Mouse (Mus musculus) stomach, embryonic 15.5 days (tissue): Measurements from ENCODE around the gene Gm49369. TPM values are rescaled to one million over a fixed set of nuclear protein-coding genes. Genes with fewer than 3 reads are reported as not detected.
A peak's percentile ranks its signal among the peaks of the same experiment; 100 is the strongest.

Source experiments
- ATAC-seq: fragments of 200-750 bp; cut with Nextera tagmentation; 2 replicates; pipeline ENCODE4 v1.8.0; 2017; ENCODE audit warnings: low read depth, moderate number of reproducible peaks, moderate TSS enrichment; ENCODE audit not compliant: insufficient read depth, low FRiP score
- H3K27ac ChIP-seq: fragments of 300-500 bp; sonication (generic); 2 replicates; pipeline ENCODE4 v1.5.1; 2015; ENCODE audit warnings: mild to moderate bottlenecking, inconsistent platforms
- H3K27me3 ChIP-seq: fragments of 300-500 bp; sonication (generic); replicated peaks from 2 replicates; pipeline ENCODE4 v1.6.1; 2015; ENCODE audit warnings: inconsistent platforms
- H3K36me3 ChIP-seq: fragments of 300-500 bp; sonication (generic); 2 replicates; pipeline ENCODE4 v1.6.1; 2015; ENCODE audit warnings: inconsistent platforms
- H3K4me1 ChIP-seq: fragments of 300-500 bp; sonication (generic); 2 replicates; pipeline ENCODE4 v1.6.1; 2015; ENCODE audit warnings: inconsistent platforms
- H3K4me2 ChIP-seq: fragments of 300-500 bp; sonication (generic); 2 replicates; pipeline ENCODE4 v1.6.1; 2015; ENCODE audit warnings: mild to moderate bottlenecking, inconsistent platforms
- H3K4me3 ChIP-seq: fragments of 300-500 bp; sonication (generic); replicated peaks from 2 replicates; pipeline ENCODE4 v1.5.1; 2015; ENCODE audit warnings: inconsistent platforms
- H3K9ac ChIP-seq: fragments of 300-500 bp; sonication (generic); 2 replicates; pipeline ENCODE4 v1.6.1; 2015; ENCODE audit warnings: inconsistent platforms
- H3K9me3 ChIP-seq: fragments of 300-500 bp; sonication (generic); 2 replicates; pipeline ENCODE4 v1.6.1; 2016; ENCODE audit warnings: inconsistent platforms
- WGBS: fragments of 180-500 bp; shearing (Covaris S2); methylation state at CpG from one replicate; pipeline ENCODE4 v1.1.7; 2015; 5-methylcytosine and 5-hydroxymethylcytosine counted together
- polyA plus RNA-seq: library from polyadenylated mRNA; unstranded; fragments of >200 nt; fragmentation: Nextera tagmentation; extraction: Ambion mirVana; gene quantifications from 2 replicates; pipeline ENCODE4 v1.2.1, GENCODE M21; 2015

Gm49369 gene
- polyA plus RNA-seq, 1 experiment from 2014 or later, result 0.58 TPM

DNA sequence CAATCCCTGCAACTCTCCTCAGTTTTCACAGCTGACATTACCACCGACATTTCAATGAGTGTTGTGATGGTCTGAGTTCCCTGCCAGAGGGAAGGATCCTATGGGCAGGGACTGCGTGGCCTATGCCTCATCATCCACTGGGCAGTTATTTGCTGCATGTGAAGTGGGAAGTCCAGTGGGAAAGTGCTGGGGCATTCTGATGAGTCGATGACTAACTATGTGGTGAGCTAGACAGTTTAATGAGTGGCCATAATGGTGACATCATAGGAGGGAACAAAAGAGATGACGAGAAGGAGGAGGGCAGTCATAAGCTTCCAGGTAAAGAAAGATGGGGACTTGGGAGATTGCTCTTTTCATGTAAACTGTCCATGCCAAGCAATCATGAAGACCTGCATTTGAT is 19.4 kb downstream of the Gm49369 start:
- H3K27me3 ChIP-seq, result no peaks in the 10 kb centered on the region
- no peaks in the 10 kb centered on the region for H3K9me3 ChIP-seq
- H3K27ac ChIP-seq, result no peak overlapping the region
- H3K4me2 ChIP-seq, result no peak overlapping the region
- 72% methylated on average over 4 of the region's 4 CpGs for WGBS
- no peaks in the 10 kb centered on the region for H3K4me1 ChIP-seq
- H3K36me3 ChIP-seq, result no peaks in the 10 kb centered on the region
- H3K9ac ChIP-seq, result no peak overlapping the region
- no peak overlapping the region for H3K4me3 ChIP-seq
- no peak for ATAC-seq

DNA sequence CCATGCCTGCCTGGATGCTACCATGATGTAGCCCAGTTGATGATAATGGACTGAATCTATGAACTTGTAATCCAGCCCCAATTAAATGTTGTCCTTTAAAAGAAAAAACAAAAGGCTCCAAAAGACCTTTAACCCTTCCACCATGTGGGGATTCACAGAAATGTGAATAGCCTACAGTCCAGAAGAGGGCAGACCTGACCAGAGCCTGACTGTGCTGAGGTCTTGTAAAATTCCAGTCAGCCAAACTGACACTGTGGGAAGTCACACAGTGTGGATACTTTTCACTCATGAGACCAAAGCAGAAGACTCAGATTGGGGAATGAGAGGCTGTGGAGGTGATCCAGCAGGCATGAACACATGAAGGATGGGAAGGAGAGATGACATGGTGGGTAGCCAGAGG is 21.7 kb downstream of the Gm49369 start:
- no peaks in the 10 kb centered on the region for H3K9me3 ChIP-seq
- H3K4me2 ChIP-seq, result no peak overlapping the region
- no peaks in the 10 kb centered on the region for H3K36me3 ChIP-seq
- no peaks in the 10 kb centered on the region for H3K4me1 ChIP-seq
- H3K4me3 ChIP-seq, result no peak overlapping the region
- H3K27me3 ChIP-seq, result no peaks in the 10 kb centered on the region
- H3K27ac ChIP-seq, result no peak overlapping the region
- no peak overlapping the region for H3K9ac ChIP-seq
- ATAC-seq, result no peak

DNA sequence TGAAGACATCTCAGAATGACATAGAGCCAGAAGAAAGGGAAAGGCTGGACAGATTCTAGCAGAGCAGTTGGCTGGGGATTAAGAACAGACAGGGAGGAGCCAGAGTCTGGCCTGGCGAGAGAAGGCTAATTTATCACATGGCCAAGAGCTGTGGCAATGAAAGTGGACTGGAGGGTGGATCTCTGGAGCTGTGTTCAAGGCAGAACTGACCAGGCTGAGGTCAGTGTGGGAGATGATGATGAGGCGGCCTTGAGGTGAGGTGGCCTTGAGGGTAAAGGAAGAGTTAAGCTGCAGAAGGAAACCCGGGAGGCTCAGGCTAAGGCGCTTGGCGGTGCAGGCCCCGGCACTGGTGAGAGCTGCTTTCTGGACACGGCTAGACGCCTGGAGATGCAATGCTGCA is 23.3 kb downstream of the Gm49369 start:
- 62% methylated on average over 8 of the region's 8 CpGs for WGBS

DNA sequence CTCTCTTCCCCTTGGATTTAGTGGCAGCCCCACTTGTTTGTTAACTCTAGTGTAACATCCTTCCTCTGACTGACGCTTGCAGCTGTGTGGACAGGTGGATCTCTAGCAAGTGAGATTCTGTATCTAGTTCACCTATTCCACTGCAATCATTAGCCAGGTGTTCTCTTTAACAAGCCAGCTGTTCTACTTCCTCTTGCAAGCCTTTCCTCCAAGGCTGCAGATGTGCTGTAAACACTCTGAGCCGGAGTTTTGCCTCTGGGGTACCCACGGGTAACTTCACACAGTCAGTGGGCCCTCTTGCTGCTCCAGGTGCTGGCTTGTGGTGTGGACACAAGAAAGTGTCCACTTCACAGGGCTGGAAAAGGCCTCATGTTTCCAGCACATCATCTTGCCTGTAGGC is 24.9 kb downstream of the Gm49369 start:
- Histone ChIP-seq H3K4me3 (no peak overlapping the region), H3K4me2 (no peak overlapping the region), H3K9ac (no peak overlapping the region), H3K27me3 (no peaks in the 10 kb centered on the region), H3K4me1 (peaks cover 2% of the 10 kb centered on the region; the same call in 1 of the 2 replicates), H3K36me3 (no peaks in the 10 kb centered on the region), H3K9me3 (no peaks in the 10 kb centered on the region), H3K27ac (no peak overlapping the region)
- ATAC-seq, result no peak
- 56% methylated on average over 3 of the region's 3 CpGs for WGBS

More for the DNA sequence above, 23.3 kb downstream of the Gm49369 start:
- Histone ChIP-seq H3K4me1 (0 out of 2 replicates have a peak, but pooled peaks cover 2% of the 10 kb centered on the region), H3K4me2 (no peak overlapping the region), H3K9me3 (no peaks in the 10 kb centered on the region), H3K27ac (no peak overlapping the region), H3K4me3 (no peak overlapping the region), H3K9ac (no peak overlapping the region), H3K36me3 (no peaks in the 10 kb centered on the region), H3K27me3 (no peaks in the 10 kb centered on the region)
- no peak for ATAC-seq

DNA sequence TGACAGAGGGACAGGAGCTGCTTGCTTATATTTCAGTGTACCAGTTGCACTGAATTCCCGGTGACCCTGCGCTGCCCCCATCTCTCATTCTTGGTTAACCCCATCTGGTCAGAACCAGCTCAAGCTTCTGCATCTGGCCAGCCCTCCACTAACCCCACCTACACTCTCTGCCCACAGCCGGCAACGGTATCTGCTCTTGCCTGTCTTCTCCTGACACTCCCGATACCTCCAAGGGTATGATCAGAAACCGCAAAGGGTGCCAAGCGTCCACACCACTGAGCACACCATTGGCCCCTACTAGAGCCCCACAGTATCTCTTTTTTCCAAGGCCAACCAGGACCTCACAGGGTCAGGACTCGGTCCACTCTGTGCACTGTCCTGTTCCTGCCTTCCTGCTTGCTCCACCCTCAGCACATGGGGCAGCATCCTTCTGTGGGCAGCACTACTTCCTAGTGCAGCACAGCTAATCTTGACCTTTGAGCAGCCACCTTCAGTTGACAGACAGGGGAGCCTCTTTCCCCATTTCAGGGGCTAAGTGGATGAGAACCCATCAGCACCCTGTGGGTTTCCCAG is 27.7 kb downstream of the Gm49369 start:
- Histone ChIP-seq H3K4me1 (peaks cover 2% of the 10 kb centered on the region; the same call in 1 of the 2 replicates), H3K27me3 (no peaks in the 10 kb centered on the region), H3K4me2 (no peak overlapping the region), H3K36me3 (no peaks in the 10 kb centered on the region), H3K27ac (no peak overlapping the region), H3K9me3 (no peaks in the 10 kb centered on the region), H3K4me3 (no peak overlapping the region), H3K9ac (no peak overlapping the region)
- ATAC-seq, result peak; percentile 67
- WGBS, result 53% methylated on average over 8 of the region's 8 CpGs

DNA sequence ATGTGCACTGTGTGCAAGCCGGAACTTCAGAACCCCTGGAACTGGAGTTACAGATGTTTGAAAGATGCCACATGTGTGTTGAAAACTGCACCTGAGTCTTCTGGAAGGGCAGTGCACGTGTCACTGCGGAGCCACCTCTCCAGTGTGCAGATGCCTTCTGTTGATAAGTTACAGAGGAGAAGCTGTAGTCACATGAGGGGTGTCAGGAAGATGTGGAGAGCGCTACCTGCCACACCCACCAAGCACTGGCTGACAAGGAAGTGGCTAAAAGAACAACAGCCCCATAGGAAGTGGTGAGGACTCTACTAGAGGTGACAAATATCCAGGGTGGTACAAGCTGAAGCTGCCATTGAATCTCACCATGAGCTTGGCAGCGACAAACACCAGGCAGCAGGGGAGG is 28.6 kb downstream of the Gm49369 start:
- Histone ChIP-seq H3K27me3 (no peaks in the 10 kb centered on the region), H3K27ac (no peak overlapping the region), H3K9ac (no peak overlapping the region), H3K36me3 (no peaks in the 10 kb centered on the region), H3K4me2 (no peak overlapping the region), H3K4me1 (peaks cover 7% of the 10 kb centered on the region; the same call in 1 of the 2 replicates), H3K4me3 (no peak overlapping the region), H3K9me3 (no peaks in the 10 kb centered on the region)
- ATAC-seq, result peak; percentile 80; the same call in 1 of the 2 replicates
- whole genome bisulfite sequencing, result 66% methylated on average over 5 of the region's 5 CpGs

DNA sequence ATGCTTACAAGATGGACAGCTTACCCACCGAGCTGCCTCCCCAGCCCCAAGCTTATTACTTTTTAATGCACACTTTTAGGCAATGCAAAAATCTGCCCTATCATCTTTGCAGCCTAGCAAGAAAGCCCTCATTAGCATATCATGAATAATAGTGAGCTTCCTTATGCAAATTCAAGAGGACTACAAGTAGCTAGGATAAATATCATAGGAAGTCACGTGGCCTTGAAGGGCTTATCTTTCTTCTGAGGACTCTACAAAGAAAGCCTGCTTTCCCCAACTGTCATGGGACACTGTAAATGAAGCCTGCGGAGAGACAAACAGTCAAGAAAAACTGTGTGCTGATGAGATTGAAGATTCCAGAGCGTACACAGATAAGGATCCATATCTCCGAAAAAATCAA is 30.9 kb downstream of the Gm49369 start:
- Histone ChIP-seq H3K36me3 (no peaks in the 10 kb centered on the region), H3K27me3 (no peaks in the 10 kb centered on the region), H3K9me3 (no peaks in the 10 kb centered on the region), H3K4me2 (no peak overlapping the region), H3K4me1 (peaks cover 7% of the 10 kb centered on the region; the same call in 1 of the 2 replicates), H3K27ac (no peak overlapping the region), H3K4me3 (no peak overlapping the region), H3K9ac (no peak overlapping the region)
- ATAC-seq, result no peak
- WGBS, result 54% methylated on average over 5 of the region's 5 CpGs

DNA sequence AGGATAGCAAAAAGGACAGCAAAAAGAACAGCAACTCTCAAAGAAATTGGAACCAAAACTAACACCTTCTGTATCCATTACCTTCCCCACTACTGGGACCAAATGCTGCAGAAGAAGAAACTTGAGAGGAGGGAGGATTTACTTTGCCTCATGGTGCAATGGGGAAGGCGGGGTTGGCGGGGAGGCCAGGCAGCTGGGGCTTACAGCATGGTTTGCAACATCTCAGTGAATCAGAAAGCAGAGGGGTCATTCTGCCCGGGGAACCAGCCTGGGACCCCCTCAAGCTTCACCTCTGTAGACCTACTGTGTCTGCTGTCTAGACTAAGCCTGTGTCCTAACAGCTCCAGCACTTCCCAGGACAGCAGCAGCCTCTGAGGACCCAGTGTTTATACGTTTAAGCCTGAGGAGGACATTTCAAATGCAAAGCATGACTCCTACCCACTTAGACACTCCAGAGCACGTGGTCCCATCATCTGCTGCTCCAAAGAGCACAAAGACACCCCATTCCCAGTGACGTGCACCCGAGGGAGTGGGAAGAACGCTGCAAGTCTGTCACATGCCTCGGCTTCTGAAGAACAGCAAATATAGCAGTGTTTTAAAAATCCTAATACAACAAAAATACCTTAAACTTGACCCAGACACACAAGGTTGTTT is 33.0 kb downstream of the Gm49369 start:
- 28% methylated on average over 9 of the region's 9 CpGs for WGBS
- H3K4me3 ChIP-seq, result no peak overlapping the region
- ATAC-seq, result no peak

DNA sequence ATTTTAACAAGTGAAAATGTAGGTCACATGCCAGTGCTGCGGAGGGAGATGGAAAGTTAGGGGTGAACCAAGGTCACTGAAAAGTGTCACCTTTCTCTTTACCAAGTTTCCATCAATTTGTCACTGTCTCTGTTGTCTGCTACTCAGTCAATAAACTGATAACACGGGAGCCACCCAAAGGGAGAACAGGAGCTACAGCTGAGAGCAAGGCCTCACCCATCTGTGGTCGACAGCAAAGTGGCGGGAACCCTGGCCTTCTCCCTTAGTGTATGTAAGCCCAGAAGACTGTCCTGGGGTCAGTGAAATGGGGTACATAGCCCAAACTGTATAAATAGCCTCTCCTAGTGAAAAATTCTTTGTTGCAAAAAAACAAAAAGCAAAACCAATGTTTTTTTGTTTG is 34.9 kb downstream of the Gm49369 start:
- 47% methylated on average over 4 of the region's 4 CpGs for WGBS
- no peaks in the 10 kb centered on the region for H3K27me3 ChIP-seq
- H3K27ac ChIP-seq, result no peak overlapping the region
- no peak overlapping the region for H3K4me2 ChIP-seq
- no peak for ATAC-seq
- H3K9ac ChIP-seq, result no peak overlapping the region
- H3K36me3 ChIP-seq, result no peaks in the 10 kb centered on the region
- no peak overlapping the region for H3K4me3 ChIP-seq
- no peaks in the 10 kb centered on the region for H3K9me3 ChIP-seq
- peaks cover 4% of the 10 kb centered on the region; the same call in 1 of the 2 replicates for H3K4me1 ChIP-seq

More for the DNA sequence above, 33.0 kb downstream of the Gm49369 start:
- Histone ChIP-seq H3K4me1 (peaks cover 4% of the 10 kb centered on the region; the same call in 1 of the 2 replicates), H3K9me3 (no peaks in the 10 kb centered on the region), H3K27me3 (no peaks in the 10 kb centered on the region), H3K9ac (no peak overlapping the region), H3K4me2 (0 out of 2 replicates have a peak overlapping the region, but pooled peaks have one; percentile 13), H3K36me3 (no peaks in the 10 kb centered on the region), H3K27ac (peak overlapping the region; percentile 31; the same call in 1 of the 2 replicates)

DNA sequence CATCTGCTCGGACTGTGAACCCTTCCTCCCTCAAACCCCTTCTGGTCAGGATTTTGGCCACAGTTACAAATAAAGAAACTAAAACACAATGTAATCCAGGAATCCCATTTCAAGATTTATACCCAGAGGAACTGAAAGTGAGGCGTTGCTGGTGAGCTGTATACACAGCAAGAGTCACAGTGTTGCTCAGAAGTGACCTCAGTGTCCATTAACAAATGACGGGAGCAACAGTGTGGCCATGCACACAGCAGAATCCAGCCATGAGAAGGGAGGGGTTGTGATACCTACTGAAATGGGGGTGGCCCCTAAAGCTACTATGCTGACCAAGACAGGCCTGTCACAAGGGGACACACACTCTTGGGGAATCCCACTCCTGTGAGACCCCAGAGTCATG is 40.2 kb downstream of the Gm49369 start:
- Histone ChIP-seq H3K36me3 (no peaks in the 10 kb centered on the region), H3K9me3 (no peaks in the 10 kb centered on the region), H3K4me2 (no peak overlapping the region), H3K4me1 (peaks cover 6% of the 10 kb centered on the region; the same call in 1 of the 2 replicates), H3K9ac (no peak overlapping the region), H3K4me3 (no peak overlapping the region), H3K27me3 (no peaks in the 10 kb centered on the region), H3K27ac (peak overlapping the region; percentile 65)
- WGBS, result 49% methylated on average over 3 of the region's 3 CpGs
- ATAC-seq, result peak; percentile 24; the same call in 1 of the 2 replicates

DNA sequence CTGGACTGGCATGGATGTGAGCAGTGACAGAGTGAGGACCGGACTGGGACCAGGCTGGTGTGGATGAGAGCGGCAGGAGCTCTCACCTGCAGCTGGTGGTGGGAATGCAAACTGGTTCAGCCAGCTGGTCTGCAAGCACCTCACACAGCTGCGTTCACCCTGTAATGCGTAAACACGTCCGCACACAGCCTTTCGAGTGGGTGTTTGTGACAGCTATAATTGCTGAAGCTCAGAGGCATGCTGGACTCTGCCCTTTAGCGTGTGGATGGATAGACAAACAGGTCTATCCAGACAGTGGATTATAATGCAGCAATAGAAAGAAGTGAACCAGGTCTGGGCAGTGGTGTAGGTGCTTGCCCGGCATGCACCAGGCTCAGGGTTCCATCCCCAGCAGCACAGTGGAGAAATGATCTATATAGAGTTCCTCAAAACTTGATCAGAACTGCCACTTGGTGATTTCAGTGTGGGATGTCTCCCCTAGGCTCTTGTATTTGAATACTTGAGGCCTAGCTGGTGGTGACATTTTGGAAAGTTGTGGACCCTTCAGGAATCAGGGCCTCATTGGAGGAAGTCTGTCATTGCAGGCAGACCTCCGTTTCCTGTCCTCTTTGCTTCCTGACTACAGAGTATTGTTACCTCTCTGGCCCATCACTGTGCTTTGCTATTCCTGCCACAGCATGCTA is 40.8 kb downstream of the Gm49369 start:
- no peaks in the 10 kb centered on the region for H3K9me3 ChIP-seq
- H3K9ac ChIP-seq, result no peak overlapping the region
- H3K27me3 ChIP-seq, result no peaks in the 10 kb centered on the region
- no peak overlapping the region for H3K4me3 ChIP-seq
- no peak overlapping the region for H3K4me2 ChIP-seq
- H3K4me1 ChIP-seq, result peaks cover 6% of the 10 kb centered on the region; the same call in 1 of the 2 replicates
- ATAC-seq, result peak; percentile 59; the same call in 1 of the 2 replicates
- no peaks in the 10 kb centered on the region for H3K36me3 ChIP-seq
- peak overlapping the region; percentile 67 for H3K27ac ChIP-seq
- WGBS, result 49% methylated on average over 10 of the region's 10 CpGs
